Mouse (Mus musculus): Measurements from ENCODE around the gene Grin2b. TPM values are rescaled to one million over a fixed set of nuclear protein-coding genes. Genes with fewer than 3 reads are reported as not detected.
"Not testable (repeated sequence)": the region's sequence is repeated elsewhere in the genome, so short reads cannot be mapped to it uniquely, and the experiment has no call there.

Gene Grin2b
- polyA plus RNA-seq, 2 experiments from 2014 or later, result not detected

GRCm38 (mm10) chr6:135681423-135681822 is 491.9 kb downstream of the Grin2b start:
- not testable (repeated sequence) for ATAC-seq

GRCm38 (mm10) chr6:135680105-135680710 is 493.1 kb downstream of the Grin2b start:
- no peak for ATAC-seq

GRCm38 (mm10) chr6:135674380-135674779 is 498.9 kb downstream of the Grin2b start:
- no peak for ATAC-seq

- no peak for ATAC-seq
These were observed 501.3 kb downstream of the Grin2b start for GRCm38 (mm10) chr6:135672003-135672402.

Other genes starting within 250 kb of the Grin2b start
- gene Gm8994, start 154.0 kb upstream of the Grin2b start, polyA plus RNA-seq (2017; shearing (Covaris generic)), result not detected
- 1 to 10 TPM; 1.1 to 1.7 TPM for gene E330021D16Rik, start 242.1 kb upstream of the Grin2b start, polyA plus RNA-seq (2017; shearing (Covaris generic))

Data from CD4-positive, CD25-positive, alpha-beta regulatory T cell, adult 4 months (primary cell).